Mouse (Mus musculus) G1E-ER4 (cell line): ENCODE measurements around the gene Zdhhc6. TPM values are rescaled to one million over a fixed set of nuclear protein-coding genes. Genes with fewer than 3 reads are reported as not detected.

ENCODE experiments used
- GATA1 ChIP-seq: IDR thresholded peaks from one replicate; pipeline ENCODE4 v1.8.0; 2012; ENCODE audit warnings: low read length, inconsistent platforms
- polyA plus RNA-seq: library from polyadenylated mRNA; stranded (reverse); fragments of >175 nt; gene quantifications from 2 replicates; pipeline ENCODE4 v1.2.3, GENCODE M21; 2012

Zdhhc6 gene
- polyA plus RNA-seq, 1 experiment, result 29.8 TPM

GRCm38 (mm10) chr19:55288974-55289373 lies 26.9 kb downstream of the Zdhhc6 start:
- TF ChIP-seq GATA1, result no peak

GRCm38 (mm10) chr19:55286034-55286433 lies 29.8 kb downstream of the Zdhhc6 start:
- TF ChIP-seq GATA1, result no peak

DNA sequence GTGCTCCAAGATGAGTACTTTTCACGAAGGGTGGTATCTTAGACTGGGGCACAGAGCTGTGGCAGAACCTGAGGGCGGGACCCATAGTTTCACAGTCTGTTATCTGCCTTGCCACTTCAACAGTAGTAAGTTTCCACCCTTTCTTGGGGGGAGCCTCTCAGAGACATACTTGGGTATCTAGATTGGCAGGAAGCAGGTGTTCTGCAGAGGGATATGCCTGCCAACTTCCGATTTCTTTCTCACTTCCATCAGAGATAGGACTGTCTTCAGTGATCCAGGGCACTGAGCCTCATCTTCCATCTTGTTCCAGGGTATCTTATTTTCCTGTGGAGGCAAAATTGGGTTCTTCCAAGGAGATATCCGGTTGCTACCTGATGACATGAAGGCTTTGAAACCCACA lies 31.7 kb downstream of the Zdhhc6 start:
- peak; percentile 71 for TF ChIP-seq GATA1

GRCm38 (mm10) chr19:55276770-55277169 lies 39.1 kb downstream of the Zdhhc6 start:
- no peak for TF ChIP-seq GATA1

- no peak for TF ChIP-seq GATA1
These were observed 39.7 kb downstream of the Zdhhc6 start for GRCm38 (mm10) chr19:55276100-55276499.

DNA sequence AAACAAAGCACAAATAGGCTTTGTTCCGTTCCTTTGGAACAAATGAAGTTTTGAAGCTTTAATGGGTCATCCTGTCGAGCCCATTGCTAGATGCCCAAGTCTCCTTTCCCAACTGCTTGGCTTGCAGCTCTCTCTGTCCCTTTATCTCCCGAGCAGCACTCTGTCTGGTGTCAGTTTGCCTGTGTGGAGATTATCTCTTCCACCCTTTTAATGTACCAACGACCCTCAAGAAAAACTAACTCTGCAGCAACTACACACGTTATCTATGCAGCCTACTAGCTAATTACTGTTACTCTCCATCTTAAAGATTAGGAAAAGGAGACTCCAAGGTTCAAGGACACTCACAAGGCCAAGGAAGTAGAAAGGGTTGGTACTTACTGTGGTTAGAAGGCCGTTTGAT lies 42.5 kb downstream of the Zdhhc6 start:
- TF ChIP-seq GATA1, result peak; percentile 54

DNA sequence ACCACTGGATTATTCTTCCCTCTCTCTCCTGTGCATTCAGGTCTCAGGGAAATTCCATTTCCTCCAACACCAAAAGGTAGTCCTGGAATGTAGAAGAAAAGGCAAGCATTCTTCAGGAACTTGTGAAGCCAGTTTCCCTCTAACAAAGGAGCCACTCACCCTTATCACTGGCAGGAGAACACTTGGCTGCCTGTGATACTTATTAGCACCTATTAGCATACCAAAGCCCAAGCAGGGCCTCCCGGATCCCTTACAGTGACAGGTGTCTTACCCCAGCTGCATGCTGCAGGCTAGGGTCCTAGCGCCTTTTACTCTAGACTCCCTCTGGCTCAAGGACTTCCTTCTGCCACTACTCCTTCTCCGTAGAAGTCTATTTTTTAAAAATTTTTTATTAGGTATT lies 44.4 kb downstream of the Zdhhc6 start:
- no peak for TF ChIP-seq GATA1

GRCm38 (mm10) chr19:55269051-55269450 lies 46.8 kb downstream of the Zdhhc6 start:
- no peak for TF ChIP-seq GATA1

- TF ChIP-seq GATA1, result no peak
These were observed 47.7 kb downstream of the Zdhhc6 start for GRCm38 (mm10) chr19:55268150-55268549.

- no peak for TF ChIP-seq GATA1
These were observed 49.0 kb downstream of the Zdhhc6 start for GRCm38 (mm10) chr19:55266786-55267185.

GRCm38 (mm10) chr19:55265269-55265668 lies 50.6 kb downstream of the Zdhhc6 start:
- TF ChIP-seq GATA1, result no peak

GRCm38 (mm10) chr19:55260389-55261184 lies 55.2 kb downstream of the Zdhhc6 start:
- TF ChIP-seq GATA1, result no peak

GRCm38 (mm10) chr19:55258514-55258913 lies 57.3 kb downstream of the Zdhhc6 start:
- no peak for TF ChIP-seq GATA1

DNA sequence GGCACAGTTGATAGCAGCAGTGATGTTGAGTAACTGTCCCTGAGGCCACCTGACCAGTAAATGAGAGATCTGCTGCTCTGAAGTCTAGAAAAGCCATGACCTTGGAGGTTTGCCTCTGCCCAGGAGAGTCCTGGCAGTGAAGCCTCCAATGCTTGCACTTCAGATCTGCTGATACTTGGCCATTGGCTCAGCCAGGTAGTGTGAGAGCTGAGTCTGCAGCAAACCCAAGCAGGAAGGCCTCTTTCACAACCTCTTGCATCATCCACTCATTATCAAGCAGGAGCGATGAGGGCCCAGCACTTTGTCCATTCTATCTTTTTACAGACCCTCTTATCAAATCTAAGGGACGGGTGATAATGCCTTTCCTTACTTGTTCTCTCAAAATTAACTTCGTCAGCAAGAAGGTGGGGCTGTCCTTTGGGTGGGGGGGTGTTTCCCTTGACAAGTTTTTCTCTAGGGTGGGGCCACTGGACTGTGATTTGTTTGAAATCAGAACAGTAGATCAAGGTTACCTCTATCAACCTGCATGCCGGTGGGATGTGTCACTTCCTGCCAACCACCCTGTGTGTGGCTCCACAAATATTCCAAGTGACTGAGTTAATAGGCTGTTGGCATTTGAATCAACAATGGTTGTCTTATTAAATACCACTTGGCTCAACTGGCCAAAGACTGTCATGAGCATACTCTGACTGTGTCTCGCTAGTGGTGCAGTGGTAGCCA lies 58.0 kb downstream of the Zdhhc6 start:
- TF ChIP-seq GATA1, result no peak

GRCm38 (mm10) chr19:55256156-55256555 lies 59.7 kb downstream of the Zdhhc6 start:
- no peak for TF ChIP-seq GATA1

DNA sequence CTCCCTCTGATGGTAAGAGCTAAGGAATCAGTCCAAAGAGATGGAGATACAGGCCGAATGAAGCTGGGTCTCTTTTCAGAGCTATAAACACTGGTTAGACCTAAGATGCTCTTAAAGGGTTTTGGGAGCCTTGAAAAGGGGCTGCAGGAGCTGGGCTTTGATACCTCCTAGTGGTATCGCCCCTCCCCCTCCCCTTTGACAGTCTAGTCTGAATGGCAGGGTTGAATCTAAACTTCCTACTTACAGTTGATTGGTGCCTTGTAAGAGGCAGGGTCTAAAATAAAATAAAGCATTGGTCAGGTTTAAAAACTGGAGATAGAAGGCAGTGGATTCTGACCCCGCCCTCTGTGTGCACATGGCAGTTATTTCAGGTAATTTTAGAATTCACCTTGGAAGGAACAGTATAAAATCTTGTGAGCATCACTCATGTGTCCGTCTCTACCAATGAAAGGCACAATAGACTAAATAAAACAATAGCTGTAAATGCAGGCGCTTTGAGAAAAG lies 61.3 kb downstream of the Zdhhc6 start:
- no peak for TF ChIP-seq GATA1
